Mouse (Mus musculus) spleen, postnatal 14 days (tissue): ENCODE measurements around the gene C530008M17Rik.

ENCODE experiments used
- DNase-seq, 2 experiments: peaks; one replicate each; pipeline ENCODE4 v3.0.0; 2021 to 2022; ENCODE audit warnings: low spot score in 2 of 2

The C530008M17Rik gene

GRCm38 (mm10) chr5:76837018-76837417, 180.7 kb downstream of the C530008M17Rik start:
- DNase-seq = no peak

GRCm38 (mm10) chr5:76839786-76840185, 183.5 kb downstream of the C530008M17Rik start:
- no peak for DNase-seq

GRCm38 (mm10) chr5:76841859-76842258, 185.5 kb downstream of the C530008M17Rik start:
- no peak for DNase-seq

GRCm38 (mm10) chr5:76843448-76843847, 187.1 kb downstream of the C530008M17Rik start:
- peak in 1 of 2 experiments; percentile 61 for DNase-seq

- DNase-seq = no peak
These were observed 187.6 kb downstream of the C530008M17Rik start for GRCm38 (mm10) chr5:76843851-76844419.

GRCm38 (mm10) chr5:76844618-76845186, 188.4 kb downstream of the C530008M17Rik start:
- no peak for DNase-seq

GRCm38 (mm10) chr5:76847106-76847505, 190.8 kb downstream of the C530008M17Rik start:
- DNase-seq = no peak

- DNase-seq = no peak
These were observed 195.0 kb downstream of the C530008M17Rik start for GRCm38 (mm10) chr5:76851316-76851715.

- peak; percentile 60 to 68 for DNase-seq
These were observed 197.2 kb downstream of the C530008M17Rik start for GRCm38 (mm10) chr5:76853549-76853948.

- DNase-seq = no peak
These were observed 199.7 kb downstream of the C530008M17Rik start for GRCm38 (mm10) chr5:76855829-76856600.

GRCm38 (mm10) chr5:76857103-76858015, 201.0 kb downstream of the C530008M17Rik start:
- no peak for DNase-seq

GRCm38 (mm10) chr5:76858444-76858843, 202.1 kb downstream of the C530008M17Rik start:
- no peak for DNase-seq

GRCm38 (mm10) chr5:76866819-76867218, 210.5 kb downstream of the C530008M17Rik start:
- no peak for DNase-seq

GRCm38 (mm10) chr5:76868693-76869286, 212.5 kb downstream of the C530008M17Rik start:
- no peak for DNase-seq

- DNase-seq = no peak
These were observed 213.2 kb downstream of the C530008M17Rik start for GRCm38 (mm10) chr5:76869553-76869952.

- no peak for DNase-seq
These were observed 219.9 kb downstream of the C530008M17Rik start for GRCm38 (mm10) chr5:76876106-76876758.

GRCm38 (mm10) chr5:76884107-76884506, 227.8 kb downstream of the C530008M17Rik start:
- no peak for DNase-seq

GRCm38 (mm10) chr5:76887011-76887410, 230.7 kb downstream of the C530008M17Rik start:
- DNase-seq = no peak

- DNase-seq = no peak
These were observed 236.3 kb downstream of the C530008M17Rik start for GRCm38 (mm10) chr5:76892608-76893007.

GRCm38 (mm10) chr5:76893084-76893483, 236.8 kb downstream of the C530008M17Rik start:
- no peak for DNase-seq

- DNase-seq = no peak
These were observed 245.8 kb downstream of the C530008M17Rik start for GRCm38 (mm10) chr5:76902131-76902530.
